Mouse (Mus musculus) heart, adult 2 months (tissue): ENCODE measurements around the gene Ano2. TPM values are rescaled to one million over a fixed set of nuclear protein-coding genes. Genes with fewer than 3 reads are reported as not detected.

Experiments
- DNase-seq, 2 experiments: peaks; one replicate each; pipeline ENCODE4 v3.0.0; 2021
- H3K27ac ChIP-seq: fragments of 200-600 bp; 2 replicates; pipeline ENCODE4 v1.8.1; 2022
- H3K27me3 ChIP-seq: fragments of 200-500 bp; 2 replicates; pipeline ENCODE4 v1.6.1; 2012; ENCODE audit warnings: mild to moderate bottlenecking, low read length, inconsistent platforms, mixed read lengths; ENCODE audit not compliant: control insufficient read depth, insufficient read depth
- H3K36me3 ChIP-seq: fragments of 200-500 bp; 2 replicates; pipeline ENCODE4 v1.6.1; 2012; ENCODE audit warnings: low read length, inconsistent platforms; ENCODE audit not compliant: control insufficient read depth, insufficient read depth
- H3K4me1 ChIP-seq: fragments of 200-500 bp; 2 replicates; pipeline ENCODE4 v1.6.1; 2011; ENCODE audit warnings: low read length; ENCODE audit not compliant: control insufficient read depth, insufficient read depth
- H3K4me3 ChIP-seq: fragments of 200-600 bp; 2 replicates; pipeline ENCODE4 v1.8.1; 2022
- H3K79me2 ChIP-seq: fragments of 200-500 bp; replicated peaks from 2 replicates; pipeline ENCODE4 v1.6.1; 2012; ENCODE audit warnings: mild to moderate bottlenecking, inconsistent platforms, low read length, moderate library complexity, mixed read lengths; ENCODE audit not compliant: control insufficient read depth, insufficient read depth
- H3K9ac ChIP-seq: fragments of 200-500 bp; 2 replicates; pipeline ENCODE4 v1.6.1; 2012; ENCODE audit warnings: low read depth, mild to moderate bottlenecking, control low read depth, inconsistent platforms, low read length, mixed read lengths
- CTCF ChIP-seq: fragments of 200-600 bp; IDR thresholded peaks from 2 replicates; pipeline ENCODE4 v1.8.1; 2022; ENCODE audit warnings: antibody characterized with exemption, mild to moderate bottlenecking, moderate library complexity
- EP300 ChIP-seq: fragments of 200-500 bp; IDR thresholded peaks from 2 replicates; pipeline ENCODE4 v1.6.1; 2011; ENCODE audit warnings: low read depth, low read length, control low read depth; ENCODE audit not compliant: insufficient read depth
- POLR2A ChIP-seq: fragments of 200-500 bp; IDR thresholded peaks from 2 replicates; pipeline ENCODE4 v1.6.1; 2011; ENCODE audit warnings: mild to moderate bottlenecking, low read depth, low read length, control low read depth; ENCODE audit not compliant: insufficient read depth
- WGBS: fragments of 180-500 bp; shearing (Covaris S2); methylation state at CpG from one replicate; pipeline ENCODE4 v1.1.7; 2018; 5-methylcytosine and 5-hydroxymethylcytosine counted together
- intact Hi-C: fragments of 180-260 bp; cut with DNase I; formaldehyde crosslinking; loops from one replicate; pipeline ENCODE4 v1.15.1; 2025
- polyA plus RNA-seq: library from polyadenylated mRNA; depleted of rRNA; stranded (reverse); fragments of >200 nt; gene quantifications from 2 replicates; pipeline ENCODE4 v1.2.3, GENCODE M21; 2012
- total RNA-seq, 2 experiments: library from RNA; stranded (reverse); gene quantifications; 2 replicates each; pipeline ENCODE4 v1.2.3; 2021

Gene Ano2
- total and polyA plus RNA-seq, 3 experiments, result 0.08 to 0.30 TPM; not detected in 1

DNA sequence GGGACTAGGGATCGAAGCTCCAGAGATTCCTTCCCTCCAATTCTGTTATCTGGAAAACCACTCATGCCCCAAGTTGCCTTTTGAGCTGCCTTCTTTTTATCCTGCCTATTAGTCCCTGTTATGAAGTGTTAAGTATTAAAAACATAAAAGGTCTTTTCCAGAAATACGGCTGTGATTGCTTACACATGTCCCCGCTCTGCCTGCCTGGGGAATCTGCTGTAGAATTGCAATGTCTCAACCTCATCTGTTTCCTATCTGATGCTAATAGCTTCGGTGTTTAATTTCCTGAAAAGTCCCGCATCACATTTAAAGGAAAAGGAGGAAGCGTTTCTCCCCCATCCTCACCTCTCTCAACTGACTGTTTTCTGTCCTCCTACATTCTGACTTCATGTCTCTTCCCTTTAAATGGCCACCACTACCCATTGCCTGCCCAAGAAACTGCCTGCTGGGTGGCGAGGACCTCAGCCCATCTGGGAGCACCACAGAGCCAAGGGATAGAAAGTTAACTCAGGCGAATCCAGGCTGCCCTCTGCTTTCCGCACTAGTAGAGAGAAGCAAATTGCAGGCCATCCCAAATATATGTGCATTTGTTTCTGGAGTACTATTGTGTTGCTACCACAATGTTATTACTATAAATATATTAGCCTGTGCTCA, 118.9 kb downstream of the Ano2 start:
- H3K4me1 ChIP-seq, result no peaks in the 10 kb centered on the region
- H3K27ac ChIP-seq, result no peak overlapping the region
- no peak overlapping the region for H3K9ac ChIP-seq
- TF ChIP-seq CTCF (no peak), EP300 (no peak), POLR2A (no peak)
- H3K4me3 ChIP-seq, result no peak overlapping the region
- H3K27me3 ChIP-seq, result no peaks in the 10 kb centered on the region
- intact Hi-C loops, result no loop called here
- WGBS, result 66% methylated on average over 9 of the region's 9 CpGs
- H3K36me3 ChIP-seq, result no peaks in the 10 kb centered on the region
- no peaks in the 10 kb centered on the region for H3K79me2 ChIP-seq
- DNase-seq, result no peak

DNA sequence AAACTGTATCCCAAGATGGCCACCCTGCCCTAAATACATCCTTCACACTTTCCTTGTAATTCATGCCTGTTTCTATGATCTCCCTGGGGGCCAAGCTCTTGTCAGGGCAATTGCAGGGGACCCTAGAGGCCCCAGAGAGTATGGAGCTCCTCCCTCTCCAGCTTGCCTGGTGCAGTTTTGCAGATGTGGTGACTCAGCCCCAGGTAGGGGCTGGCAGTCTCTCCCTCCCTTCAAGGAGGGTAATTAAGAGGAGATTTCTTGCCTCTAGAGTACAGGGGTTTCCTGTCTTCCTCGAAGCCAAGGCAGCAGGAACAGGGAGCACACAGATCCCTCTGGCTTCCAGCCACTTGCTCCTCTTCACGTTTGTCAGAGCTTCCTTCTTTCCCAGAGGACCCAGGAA, 121.2 kb downstream of the Ano2 start:
- DNase-seq, result no peak
- Histone ChIP-seq H3K79me2 (no peaks in the 10 kb centered on the region), H3K27ac (no peak overlapping the region), H3K27me3 (no peaks in the 10 kb centered on the region), H3K36me3 (no peaks in the 10 kb centered on the region), H3K4me3 (no peak overlapping the region), H3K4me1 (no peaks in the 10 kb centered on the region), H3K9ac (no peak overlapping the region)
- TF ChIP-seq EP300 (no peak), POLR2A (no peak), CTCF (no peak)
- 13% methylated on average over 2 of the region's 2 CpGs for WGBS
- intact Hi-C loops, result no loop called here

DNA sequence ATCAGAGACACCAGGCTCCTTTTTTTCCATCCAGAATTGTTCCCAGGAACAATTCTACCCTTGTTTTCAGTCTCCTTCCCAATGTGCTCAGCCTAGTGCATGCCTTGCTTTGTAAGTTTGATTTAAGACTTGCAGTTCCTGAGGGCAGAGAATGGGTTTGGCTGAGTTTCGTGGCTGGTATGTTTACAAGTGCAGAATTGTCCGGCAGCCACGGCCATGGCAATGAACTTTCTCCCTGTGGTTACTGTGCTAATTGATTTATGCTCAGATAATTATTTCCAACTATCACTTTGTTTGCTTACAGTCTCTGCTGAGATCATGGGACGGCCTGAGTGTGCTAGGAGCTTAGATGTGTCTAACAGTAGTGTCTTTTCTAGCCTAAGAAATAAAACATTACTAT, 147.9 kb downstream of the Ano2 start:
- WGBS, result 77% methylated on average over 4 of the region's 4 CpGs
- H3K4me1 ChIP-seq, result no peaks in the 10 kb centered on the region
- no peaks in the 10 kb centered on the region for H3K36me3 ChIP-seq
- no peak overlapping the region for H3K27ac ChIP-seq
- 0 out of 2 replicates have a peak, but pooled peaks cover under 1% of the 10 kb centered on the region for H3K27me3 ChIP-seq
- intact Hi-C loops, result no loop called here
- TF ChIP-seq POLR2A, result no peak
- no peak for TF ChIP-seq EP300
- no peak for TF ChIP-seq CTCF
- H3K4me3 ChIP-seq, result no peak overlapping the region
- no peak overlapping the region for H3K9ac ChIP-seq
- DNase-seq, result no peak
- H3K79me2 ChIP-seq, result no peaks in the 10 kb centered on the region

DNA sequence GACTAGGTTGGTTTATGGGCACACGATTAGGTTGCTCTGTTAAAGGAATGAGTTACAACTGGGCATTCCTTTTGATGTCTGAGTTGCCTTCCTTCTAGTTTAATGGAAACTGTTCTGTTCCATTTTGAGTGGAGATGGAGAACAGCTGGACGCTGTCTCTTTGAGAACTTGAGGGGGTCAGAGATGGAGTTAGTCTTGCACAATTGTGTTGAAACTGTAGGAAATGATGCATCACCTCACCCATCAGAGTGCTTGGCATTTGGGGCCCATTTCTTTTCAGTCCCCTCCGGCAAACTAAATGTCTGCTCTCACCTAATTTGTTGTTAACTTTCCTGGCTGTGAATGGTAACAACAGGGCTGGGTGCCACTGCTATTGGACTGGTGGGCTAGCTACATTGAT, 151.1 kb downstream of the Ano2 start:
- Histone ChIP-seq H3K36me3 (no peaks in the 10 kb centered on the region), H3K27ac (no peak overlapping the region), H3K27me3 (0 out of 2 replicates have a peak, but pooled peaks cover 1% of the 10 kb centered on the region), H3K4me3 (no peak overlapping the region), H3K79me2 (no peaks in the 10 kb centered on the region), H3K4me1 (no peaks in the 10 kb centered on the region), H3K9ac (no peak overlapping the region)
- no peak for DNase-seq
- TF ChIP-seq EP300, result no peak
- TF ChIP-seq CTCF, result no peak
- TF ChIP-seq POLR2A, result no peak
- intact Hi-C loops, result no loop called here
- WGBS, result 85% methylated on average over 3 of the region's 3 CpGs

DNA sequence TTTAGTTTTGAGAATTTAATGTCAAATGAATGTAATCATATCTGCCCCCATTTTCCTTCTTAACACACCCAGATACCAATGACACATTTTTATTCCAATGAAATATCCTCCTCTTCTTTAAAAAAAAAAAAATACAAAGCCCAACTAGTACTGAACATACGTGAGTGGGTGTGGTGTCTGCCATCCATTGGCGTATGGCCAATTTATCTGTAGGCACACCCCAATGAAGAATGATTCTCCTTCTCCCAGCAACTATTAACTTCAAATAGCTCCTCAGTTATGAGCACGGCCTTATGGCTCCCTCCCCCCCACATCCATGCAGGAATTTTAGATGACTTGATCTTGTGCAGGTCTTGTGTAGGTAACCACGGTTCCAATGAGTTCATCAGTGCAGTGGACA, 161.0 kb downstream of the Ano2 start:
- TF ChIP-seq EP300 (no peak), POLR2A (no peak), CTCF (no peak)
- 63% methylated on average over 4 of the region's 4 CpGs for WGBS
- intact Hi-C loops, result no loop called here
- H3K4me3 ChIP-seq, result no peak overlapping the region
- H3K9ac ChIP-seq, result no peak overlapping the region
- peaks cover 1% of the 10 kb centered on the region; the same call in 1 of the 2 replicates for H3K27me3 ChIP-seq
- DNase-seq, result no peak
- no peaks in the 10 kb centered on the region for H3K79me2 ChIP-seq
- no peaks in the 10 kb centered on the region for H3K4me1 ChIP-seq
- H3K36me3 ChIP-seq, result no peaks in the 10 kb centered on the region
- H3K27ac ChIP-seq, result no peak overlapping the region

DNA sequence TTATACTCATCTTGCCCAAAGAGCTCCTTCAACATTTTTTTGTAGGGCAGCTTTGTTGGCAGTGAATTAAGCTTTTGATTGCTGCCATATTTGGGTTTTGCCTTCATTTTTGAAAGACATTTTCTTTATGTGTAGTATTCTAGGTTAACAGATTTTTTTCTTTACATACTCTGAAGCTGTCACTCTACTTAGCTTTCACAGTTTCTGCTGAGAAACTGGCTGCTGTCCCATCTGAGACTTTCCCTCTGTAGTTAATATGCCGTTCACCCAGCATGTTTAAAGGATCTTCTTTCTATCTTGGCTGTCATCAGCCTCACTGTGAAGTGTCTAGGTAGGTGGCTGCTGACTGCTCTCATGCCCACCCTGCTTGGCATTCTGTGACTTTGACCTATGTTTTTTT, 168.1 kb downstream of the Ano2 start:
- Histone ChIP-seq H3K79me2 (no peaks in the 10 kb centered on the region), H3K36me3 (no peaks in the 10 kb centered on the region), H3K4me1 (no peaks in the 10 kb centered on the region), H3K4me3 (no peak overlapping the region), H3K27me3 (no peaks in the 10 kb centered on the region), H3K27ac (no peak overlapping the region), H3K9ac (no peak overlapping the region)
- 39% methylated on average over 1 of the region's 1 CpGs for WGBS
- DNase-seq, result no peak
- no peak for TF ChIP-seq CTCF
- TF ChIP-seq POLR2A, result no peak
- TF ChIP-seq EP300, result no peak
- intact Hi-C loops, result no loop called here
